Mouse (Mus musculus) urinary bladder, adult 18-20 months (tissue): Measurements from ENCODE around the gene Slc7a4.

Experiments used
- DNase-seq, 2 experiments: peaks; one replicate each; pipeline ENCODE4 v3.0.0; 2022; ENCODE audit warnings: low spot score in 2 of 2, mixed read lengths in 2 of 2

Gene Slc7a4

GRCm38 (mm10) chr16:17524156-17524555, 58.9 kb downstream of the Slc7a4 start:
- no peak for DNase-seq
